Mouse (Mus musculus): ENCODE results near the gene Rnasek. TPM values are rescaled to one million over a fixed set of nuclear protein-coding genes. Genes with fewer than 3 reads are reported as not detected.

Gene Rnasek
- polyA plus RNA-seq, 1 experiment: 339 TPM

GRCm38 (mm10) chr11:70201691-70202090 is 38.0 kb downstream of the Rnasek start:
- no peak for TF ChIP-seq SRF (IDR thresholded peaks at IDR 0.05; ENCODE audit: control insufficient read depth, insufficient read length, low read depth)
- TF ChIP-seq POLR2A (IDR thresholded peaks at IDR 0.05; ENCODE audit: insufficient read length, low read depth): no peak
- TF ChIP-seq MAX (IDR thresholded peaks at IDR 0.05; ENCODE audit: low read depth): no peak
- no peak for TF ChIP-seq TCF3 (IDR thresholded peaks at IDR 0.05; ENCODE audit: insufficient read length, low read depth)
- TF ChIP-seq POLR2AphosphoS2 (IDR thresholded peaks at IDR 0.05; ENCODE audit: insufficient read length, low read depth): no peak
- no peak for TF ChIP-seq E2F4 (IDR thresholded peaks at IDR 0.05; ENCODE audit: insufficient read depth)
- TF ChIP-seq MYOG (IDR thresholded peaks at IDR 0.05; ENCODE audit: control insufficient read depth in 1 of 3, insufficient read depth in 1 of 3, insufficient read length in 2 of 3, low read depth in 2 of 3): no peak
- no peak for TF ChIP-seq CEBPB (IDR thresholded peaks at IDR 0.05; ENCODE audit: insufficient read depth, poor library complexity, severe bottlenecking)
- no peak for TF ChIP-seq USF1 (IDR thresholded peaks at IDR 0.05; ENCODE audit: low read depth)
- no peak for TF ChIP-seq MYOD1 (IDR thresholded peaks at IDR 0.05; ENCODE audit: control insufficient read depth in 1 of 3, insufficient read length in 2 of 3, low read depth in 2 of 3)
- no peak for TF ChIP-seq REST (IDR thresholded peaks at IDR 0.05; ENCODE audit: insufficient read depth, insufficient read length)
- TF ChIP-seq TCF12 (IDR thresholded peaks at IDR 0.05; ENCODE audit: insufficient read depth, poor library complexity, severe bottlenecking): no peak
- H3ac ChIP-seq (ENCODE audit: control insufficient read depth, insufficient read length): no peak overlapping the region
- H3K36me3 ChIP-seq (ENCODE audit: control insufficient read depth, insufficient read depth): no peaks in the 10 kb centered on the region
- no peaks in the 10 kb centered on the region for H3K79me2 ChIP-seq (ENCODE audit: control insufficient read depth, insufficient read depth)
- no peak overlapping the region for H3K4me2 ChIP-seq (ENCODE audit: low read depth)
- H3K4me3 ChIP-seq: no peak overlapping the region
- no peaks in the 10 kb centered on the region for H3K27me3 ChIP-seq (ENCODE audit: control insufficient read depth, insufficient read depth, insufficient read length)

DNA sequence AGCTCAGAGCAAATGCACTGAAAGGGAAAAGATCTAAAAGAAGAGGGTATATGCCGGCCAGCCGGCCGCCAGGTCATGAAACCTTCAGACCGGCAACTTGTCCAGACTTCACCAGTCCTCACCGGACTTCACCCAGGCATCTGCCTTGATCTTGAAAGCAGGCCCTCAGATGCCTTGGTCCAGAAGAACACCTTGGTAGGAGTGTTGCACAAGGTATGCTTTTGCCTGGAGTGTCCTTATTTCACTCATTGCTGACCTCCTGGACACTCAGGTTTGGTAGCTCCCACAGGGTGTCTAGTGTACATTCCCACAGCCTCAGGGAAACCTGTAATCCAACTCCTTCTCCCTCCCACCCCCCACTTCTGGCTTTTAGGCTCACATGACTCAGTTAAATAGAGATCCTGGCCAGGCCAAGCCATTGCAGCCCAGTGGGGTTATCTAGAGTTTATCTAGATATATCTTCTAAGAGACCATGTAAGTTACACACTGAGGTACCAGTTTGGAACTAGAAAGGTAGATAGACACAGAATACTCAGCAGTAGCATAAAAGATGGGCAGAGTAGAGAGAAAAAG is 39.5 kb downstream of the Rnasek start:
- Histone ChIP-seq H3K36me3 (ENCODE audit: control insufficient read depth, insufficient read depth) (no peaks in the 10 kb centered on the region), H3K79me2 (ENCODE audit: control insufficient read depth, insufficient read depth) (no peaks in the 10 kb centered on the region), H3K4me3 (no peak overlapping the region), H3ac (ENCODE audit: control insufficient read depth, insufficient read length) (no peak overlapping the region), H3K4me2 (ENCODE audit: low read depth) (peak overlapping the region; percentile 67), H3K27me3 (ENCODE audit: control insufficient read depth, insufficient read depth, insufficient read length) (no peaks in the 10 kb centered on the region)
- peak; percentile 37 for TF ChIP-seq USF1 (IDR thresholded peaks at IDR 0.05; ENCODE audit: low read depth)
- TF ChIP-seq MYOD1 (IDR thresholded peaks at IDR 0.05; ENCODE audit: control insufficient read depth in 1 of 3, insufficient read length in 2 of 3, low read depth in 2 of 3): no peak

GRCm38 (mm10) chr11:70199107-70199506 is 40.5 kb downstream of the Rnasek start:
- H3K36me3 ChIP-seq (ENCODE audit: control insufficient read depth, insufficient read depth): no peaks in the 10 kb centered on the region
- no peaks in the 10 kb centered on the region for H3K79me2 ChIP-seq (ENCODE audit: control insufficient read depth, insufficient read depth)
- H3K27me3 ChIP-seq (ENCODE audit: control insufficient read depth, insufficient read depth, insufficient read length): no peaks in the 10 kb centered on the region
- H3K4me2 ChIP-seq (ENCODE audit: low read depth): peak overlapping the region; percentile 67
- H3ac ChIP-seq (ENCODE audit: control insufficient read depth, insufficient read length): no peak overlapping the region
- H3K4me3 ChIP-seq: peak overlapping the region; percentile 2
- TF ChIP-seq POLR2A (IDR thresholded peaks at IDR 0.05; ENCODE audit: insufficient read length, low read depth) (no peak), CEBPB (IDR thresholded peaks at IDR 0.05; ENCODE audit: insufficient read depth, poor library complexity, severe bottlenecking) (no peak), MAX (IDR thresholded peaks at IDR 0.05; ENCODE audit: low read depth) (no peak), SRF (IDR thresholded peaks at IDR 0.05; ENCODE audit: control insufficient read depth, insufficient read length, low read depth) (no peak), TCF12 (IDR thresholded peaks at IDR 0.05; ENCODE audit: insufficient read depth, poor library complexity, severe bottlenecking) (no peak), MYOG (IDR thresholded peaks at IDR 0.05; ENCODE audit: control insufficient read depth in 1 of 3, insufficient read depth in 1 of 3, insufficient read length in 2 of 3, low read depth in 2 of 3) (no peak), E2F4 (IDR thresholded peaks at IDR 0.05; ENCODE audit: insufficient read depth) (no peak), POLR2AphosphoS2 (IDR thresholded peaks at IDR 0.05; ENCODE audit: insufficient read length, low read depth) (no peak)

GRCm38 (mm10) chr11:70198332-70198731 is 41.3 kb downstream of the Rnasek start:
- Histone ChIP-seq H3K4me3 (no peak overlapping the region), H3K27me3 (ENCODE audit: control insufficient read depth, insufficient read depth, insufficient read length) (no peaks in the 10 kb centered on the region), H3ac (ENCODE audit: control insufficient read depth, insufficient read length) (no peak overlapping the region), H3K36me3 (ENCODE audit: control insufficient read depth, insufficient read depth) (no peaks in the 10 kb centered on the region), H3K4me2 (ENCODE audit: low read depth) (peak overlapping the region; percentile 67), H3K79me2 (ENCODE audit: control insufficient read depth, insufficient read depth) (no peaks in the 10 kb centered on the region)
- TF ChIP-seq POLR2AphosphoS2 (IDR thresholded peaks at IDR 0.05; ENCODE audit: insufficient read length, low read depth) (no peak), TCF3 (IDR thresholded peaks at IDR 0.05; ENCODE audit: insufficient read length, low read depth) (no peak), MYOG (IDR thresholded peaks at IDR 0.05; ENCODE audit: control insufficient read depth in 1 of 3, insufficient read depth in 1 of 3, insufficient read length in 2 of 3, low read depth in 2 of 3) (no peak), CEBPB (IDR thresholded peaks at IDR 0.05; ENCODE audit: insufficient read depth, poor library complexity, severe bottlenecking) (peak; percentile 91)

DNA sequence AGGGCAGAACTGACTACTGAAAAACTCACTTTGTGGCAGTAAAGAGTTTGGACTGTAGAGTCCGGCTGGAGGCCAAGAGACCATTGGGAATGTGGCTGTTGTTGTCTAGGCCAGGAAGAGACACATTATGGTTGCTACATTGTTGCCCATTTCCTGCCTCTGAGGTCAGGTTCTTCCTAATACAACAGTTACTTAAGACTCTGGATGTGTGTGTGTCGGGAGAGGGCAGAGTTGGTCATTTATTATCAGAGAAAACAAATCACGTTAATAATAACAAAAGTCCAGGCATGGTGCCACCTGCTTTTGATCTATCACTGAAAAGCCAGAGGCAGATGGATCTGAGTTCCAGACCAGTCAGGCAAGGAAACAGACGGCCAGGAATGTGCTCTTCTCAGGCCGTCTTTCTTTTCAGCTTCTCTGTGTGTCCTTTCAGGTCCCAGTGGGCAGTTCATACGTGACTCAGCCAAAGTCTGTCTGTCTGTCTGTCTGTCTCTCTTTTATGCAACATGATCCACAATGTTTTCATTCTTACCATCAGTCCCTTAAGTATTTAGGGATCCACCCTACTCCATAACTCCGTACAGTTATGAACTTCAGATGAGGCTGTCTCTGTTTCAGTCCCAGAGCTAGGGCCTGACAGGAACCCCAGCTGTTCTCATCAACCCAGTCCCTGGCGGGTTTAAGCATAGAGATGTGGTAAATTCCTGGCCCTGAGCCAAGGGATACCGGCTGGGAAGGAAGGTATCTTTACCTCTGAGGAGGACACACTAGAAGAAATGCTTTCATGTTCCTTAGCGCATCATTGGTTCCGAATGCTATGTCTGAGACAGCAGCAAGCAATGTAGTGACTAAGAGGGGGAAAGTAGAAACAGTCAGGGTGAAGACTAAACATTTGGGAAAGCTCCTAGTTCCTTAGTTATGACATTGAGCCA is 46.0 kb downstream of the Rnasek start:
- Histone ChIP-seq H3ac (ENCODE audit: control insufficient read depth, insufficient read length) (no peak overlapping the region), H3K4me3 (no peak overlapping the region), H3K4me2 (ENCODE audit: low read depth) (peak overlapping the region; percentile 45), H3K79me2 (ENCODE audit: control insufficient read depth, insufficient read depth) (no peaks in the 10 kb centered on the region), H3K36me3 (ENCODE audit: control insufficient read depth, insufficient read depth) (no peaks in the 10 kb centered on the region), H3K27me3 (ENCODE audit: control insufficient read depth, insufficient read depth, insufficient read length) (no peaks in the 10 kb centered on the region)
- TF ChIP-seq CEBPB (IDR thresholded peaks at IDR 0.05; ENCODE audit: insufficient read depth, poor library complexity, severe bottlenecking) (0 out of 2 replicates have a peak, but pooled peaks have one; percentile 6), MYOD1 (IDR thresholded peaks at IDR 0.05; ENCODE audit: control insufficient read depth in 1 of 3, insufficient read length in 2 of 3, low read depth in 2 of 3) (peak in 2 of 3 experiments; percentile 35 to 46), TCF3 (IDR thresholded peaks at IDR 0.05; ENCODE audit: insufficient read length, low read depth) (no peak), MAX (IDR thresholded peaks at IDR 0.05; ENCODE audit: low read depth) (no peak), POLR2AphosphoS2 (IDR thresholded peaks at IDR 0.05; ENCODE audit: insufficient read length, low read depth) (no peak), REST (IDR thresholded peaks at IDR 0.05; ENCODE audit: insufficient read depth, insufficient read length) (no peak)
